Mouse (Mus musculus): ENCODE measurements around the gene Hoga1. TPM values are rescaled to one million over a fixed set of nuclear protein-coding genes. Genes with fewer than 3 reads are reported as not detected.
A peak's percentile ranks its signal among the peaks of the same experiment; 100 is the strongest.
"Not testable (repeated sequence)": the region's sequence is repeated elsewhere in the genome, so short reads cannot be mapped to it uniquely, and the experiment has no call there.

The Hoga1 gene
- polyA plus RNA-seq, 1 experiment from 2014 or later: 1.6 TPM

DNA sequence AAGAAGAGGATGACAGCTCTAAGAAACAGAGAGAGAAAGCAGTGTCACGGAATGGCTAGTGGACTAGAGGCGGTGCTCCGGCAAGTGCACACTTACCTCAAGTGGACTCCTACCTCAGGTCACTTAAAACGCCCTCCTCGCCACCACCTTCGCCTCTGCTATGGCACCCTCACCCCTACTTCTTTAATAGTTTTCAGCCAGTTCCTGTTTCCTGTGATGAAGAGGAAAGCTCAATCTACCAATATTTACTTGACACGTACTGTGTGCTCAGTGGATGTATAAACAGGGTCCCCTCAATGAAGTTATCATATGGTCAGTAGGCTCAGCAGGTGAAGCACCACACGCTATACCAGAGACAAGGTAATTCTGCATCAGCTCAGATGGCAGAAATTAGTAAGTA lies 33.2 kb downstream of the Hoga1 start:
- WGBS: 90% methylated on average over 8 of the region's 8 CpGs
- Histone ChIP-seq H3K4me3 (replicated peaks) (no peak overlapping the region), H3K9ac (no peak overlapping the region), H3K27ac (no peak overlapping the region), H3K9me3 (no peaks in the 10 kb centered on the region), H3K4me2 (replicated peaks) (no peak overlapping the region), H3K27me3 (replicated peaks) (no peaks in the 10 kb centered on the region), H3K36me3 (no peaks in the 10 kb centered on the region), H3K4me1 (replicated peaks) (no peaks in the 10 kb centered on the region)
- ATAC-seq: no peak

DNA sequence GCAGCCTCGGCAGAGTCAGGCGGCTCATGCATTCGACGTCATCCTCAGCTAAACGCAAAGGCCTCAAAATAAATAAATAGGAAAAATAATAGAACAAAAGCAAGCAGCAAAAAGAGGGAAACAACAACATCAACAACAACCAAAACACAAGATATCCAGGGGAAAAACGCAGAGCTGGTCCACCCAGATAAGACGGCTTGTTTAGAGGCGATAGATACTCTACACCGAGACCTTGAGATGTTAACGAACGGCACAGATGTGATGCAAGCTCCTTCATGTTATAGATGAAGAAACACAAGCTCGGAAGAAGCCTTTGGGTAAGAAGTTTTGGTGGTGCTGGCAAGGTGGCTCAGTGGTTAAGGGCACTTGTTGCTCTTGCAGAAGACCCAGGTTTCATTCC lies 33.6 kb downstream of the Hoga1 start:
- no peak overlapping the region for H3K9ac ChIP-seq
- ATAC-seq: no peak
- no peaks in the 10 kb centered on the region for H3K27me3 ChIP-seq (replicated peaks)
- no peak overlapping the region for H3K4me2 ChIP-seq (replicated peaks)
- H3K9me3 ChIP-seq: no peaks in the 10 kb centered on the region
- H3K36me3 ChIP-seq: no peaks in the 10 kb centered on the region
- WGBS: 94% methylated on average over 12 of the region's 12 CpGs
- no peaks in the 10 kb centered on the region for H3K4me1 ChIP-seq (replicated peaks)
- H3K27ac ChIP-seq: no peak overlapping the region
- no peak overlapping the region for H3K4me3 ChIP-seq (replicated peaks)

DNA sequence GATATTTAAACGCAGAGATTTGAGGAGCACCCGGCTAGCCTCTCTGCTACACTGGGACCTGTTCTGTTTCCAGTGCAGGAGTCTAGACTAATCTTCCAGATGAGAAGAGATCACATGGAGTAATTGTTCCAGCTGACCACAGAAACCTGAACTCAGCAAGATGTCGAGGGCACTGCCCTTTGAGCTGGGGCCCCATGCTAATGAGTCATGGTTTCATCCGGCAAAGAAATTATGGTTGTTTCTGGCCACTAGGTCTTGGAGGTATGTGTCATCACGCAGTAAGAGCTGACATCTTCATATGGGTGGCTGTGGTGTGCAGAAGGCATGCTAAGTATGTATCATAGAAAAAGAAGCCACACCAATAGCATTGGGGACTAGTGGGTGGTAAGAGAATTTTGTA lies 34.5 kb downstream of the Hoga1 start:
- Histone ChIP-seq H3K9ac (no peak overlapping the region), H3K4me1 (replicated peaks) (no peaks in the 10 kb centered on the region), H3K4me2 (replicated peaks) (no peak overlapping the region), H3K4me3 (replicated peaks) (no peak overlapping the region), H3K27ac (no peak overlapping the region), H3K36me3 (no peaks in the 10 kb centered on the region), H3K27me3 (replicated peaks) (no peaks in the 10 kb centered on the region), H3K9me3 (no peaks in the 10 kb centered on the region)
- 75% methylated on average over 5 of the region's 5 CpGs for WGBS
- peak; percentile 75 for ATAC-seq

DNA sequence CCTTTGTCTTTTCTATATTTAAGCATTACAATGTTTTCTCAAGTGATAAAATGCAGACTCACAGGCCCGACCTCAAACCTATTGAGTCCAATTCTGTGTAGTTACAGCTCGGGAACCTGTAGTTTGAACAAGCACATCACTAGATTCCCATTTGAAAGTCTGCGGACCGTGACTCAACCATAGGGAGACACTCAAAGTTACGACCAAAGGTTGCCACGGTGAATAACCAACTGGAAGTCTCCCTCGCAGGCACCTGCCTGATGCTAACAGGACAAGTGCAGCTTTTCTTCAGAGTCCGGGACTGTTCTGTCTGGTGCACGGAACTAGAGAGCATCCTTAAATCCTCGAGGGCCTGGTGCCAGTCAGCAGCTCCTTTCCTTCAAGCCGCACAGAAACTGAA lies 35.1 kb downstream of the Hoga1 start:
- Histone ChIP-seq H3K36me3 (no peaks in the 10 kb centered on the region), H3K4me2 (replicated peaks) (no peak overlapping the region), H3K4me3 (replicated peaks) (no peak overlapping the region), H3K27ac (no peak overlapping the region), H3K9ac (no peak overlapping the region), H3K4me1 (replicated peaks) (no peaks in the 10 kb centered on the region; the same call in 1 of the 2 replicates), H3K9me3 (no peaks in the 10 kb centered on the region), H3K27me3 (replicated peaks) (no peaks in the 10 kb centered on the region)
- ATAC-seq: no peak
- WGBS: 87% methylated on average over 11 of the region's 11 CpGs

DNA sequence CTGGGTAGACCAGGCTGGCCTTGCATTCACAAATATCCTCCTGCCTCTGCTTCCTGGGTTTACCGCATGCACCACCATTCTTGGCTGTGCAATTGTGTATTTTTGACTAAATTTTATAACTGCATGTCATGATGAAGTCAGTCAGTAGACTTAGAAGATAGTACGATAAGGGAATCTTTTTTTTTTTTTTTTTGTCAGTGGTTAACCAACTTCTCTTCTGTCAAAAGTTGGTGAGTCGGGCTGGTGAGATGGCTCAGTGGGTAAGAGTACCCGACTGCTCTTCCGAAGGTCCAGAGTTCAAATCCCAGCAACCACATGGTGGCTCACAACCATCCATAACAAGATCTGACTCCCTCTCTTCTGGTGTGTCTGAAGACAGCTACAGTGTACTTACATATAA lies 36.2 kb downstream of the Hoga1 start:
- ATAC-seq; H3K9ac ChIP-seq; H3K4me3 ChIP-seq (replicated peaks); H3K4me2 ChIP-seq (replicated peaks); H3K27ac ChIP-seq; H3K36me3 ChIP-seq; H3K9me3 ChIP-seq; H3K27me3 ChIP-seq (replicated peaks); H3K4me1 ChIP-seq (replicated peaks): not testable (repeated sequence)
- WGBS: 89% methylated on average over 5 of the region's 5 CpGs

DNA sequence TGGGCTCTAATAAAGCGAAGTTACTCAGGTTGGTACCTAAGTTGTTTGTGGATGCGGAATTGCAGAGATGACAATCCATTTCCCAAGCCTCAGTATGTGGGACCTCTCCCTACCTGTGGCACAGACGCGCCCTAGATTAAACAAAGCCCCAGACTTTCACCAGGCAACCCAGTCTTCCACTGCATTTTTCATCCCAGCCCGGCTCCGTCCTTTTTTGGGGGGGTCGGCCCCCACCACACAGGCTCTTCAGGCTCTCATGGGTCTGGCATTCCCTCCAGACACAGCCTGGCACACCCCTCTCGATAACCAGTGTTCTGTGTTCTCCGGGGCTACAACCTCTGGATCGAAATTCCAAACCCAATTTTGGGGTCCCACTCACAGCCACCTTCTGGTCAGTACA lies 40.3 kb downstream of the Hoga1 start:
- Histone ChIP-seq H3K36me3 (no peaks in the 10 kb centered on the region), H3K4me3 (replicated peaks) (peak overlapping the region; percentile 63), H3K4me1 (replicated peaks) (peaks cover 10% of the 10 kb centered on the region), H3K27ac (no peak overlapping the region), H3K9me3 (no peaks in the 10 kb centered on the region), H3K4me2 (replicated peaks) (peak overlapping the region; percentile 88), H3K9ac (peak overlapping the region; percentile 51), H3K27me3 (replicated peaks) (no peaks in the 10 kb centered on the region)
- no peak for ATAC-seq
- WGBS: 4% methylated on average over 10 of the region's 10 CpGs

DNA sequence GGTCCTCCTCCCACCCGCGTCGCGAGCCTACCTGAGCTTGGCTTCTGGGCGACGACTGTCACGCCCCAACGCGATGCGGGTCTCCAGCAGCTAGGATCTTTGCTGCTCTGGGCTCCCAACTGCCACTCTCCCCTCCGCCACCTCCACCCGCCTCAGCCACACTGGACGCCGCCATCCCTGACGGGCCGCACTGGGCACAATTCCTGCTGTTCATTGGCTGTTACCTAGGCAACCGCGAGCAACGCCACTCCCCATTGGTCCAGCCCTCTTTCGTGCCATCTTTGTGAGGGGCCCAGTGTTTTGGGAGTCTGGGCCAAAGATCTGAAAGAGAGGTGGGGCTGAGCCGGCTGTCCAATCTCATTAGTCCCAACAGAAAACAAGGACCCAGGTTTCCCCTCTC lies 40.8 kb downstream of the Hoga1 start, which contains the start of gene Morn4:
Morn4 (minus strand) TSS at position 192 of the 400 bp plus-strand sequence.
- Histone ChIP-seq H3K9ac (peak within 1 kb of the TSS; percentile 51), H3K4me3 (replicated peaks) (peak within 1 kb of the TSS; percentile 63), H3K4me2 (replicated peaks) (peak within 1 kb of the TSS; percentile 88), H3K9me3 (no peaks in the 10 kb centered on the region), H3K4me1 (replicated peaks) (peaks cover 11% of the 10 kb centered on the region), H3K36me3 (no peaks in the 10 kb centered on the region), H3K27me3 (replicated peaks) (no peaks in the 10 kb centered on the region), H3K27ac (no peak within 1 kb of the TSS)
- WGBS: under 1% methylated on average over 21 of the region's 21 CpGs
- ATAC-seq: peak; percentile 42

DNA sequence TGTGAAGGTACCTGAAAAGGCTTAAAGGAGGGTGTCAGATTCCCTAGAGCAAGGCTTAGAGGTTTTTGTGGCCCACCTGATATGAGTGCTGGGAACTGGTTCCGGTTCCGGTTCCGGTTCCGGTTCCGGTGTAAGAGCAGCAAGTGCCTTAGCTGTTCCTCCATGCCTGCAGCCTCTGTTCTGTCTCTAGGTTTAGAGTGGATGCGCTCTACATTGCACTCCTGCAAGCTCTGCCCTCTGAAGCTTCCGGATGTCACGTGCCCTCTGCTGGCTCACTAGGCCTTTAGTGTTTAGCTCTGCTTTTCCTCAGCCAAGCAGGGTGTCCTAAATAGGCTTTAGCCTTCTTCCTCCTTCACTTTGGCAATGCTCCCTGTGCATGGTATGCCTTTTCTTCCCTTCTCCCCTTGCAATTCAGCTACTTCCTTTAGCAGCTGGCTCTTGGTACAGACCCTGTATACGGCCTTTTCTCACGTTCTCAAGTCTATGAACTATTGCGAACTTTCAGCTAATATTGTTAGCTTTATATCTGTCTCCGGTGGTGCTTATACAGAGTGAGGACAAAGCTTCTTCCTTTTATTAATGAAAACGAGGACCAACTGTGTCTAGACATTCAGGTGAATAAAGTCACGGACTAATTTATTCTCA lies 43.8 kb downstream of the Hoga1 start:
- Histone ChIP-seq H3K27me3 (replicated peaks) (no peaks in the 10 kb centered on the region), H3K9me3 (no peaks in the 10 kb centered on the region), H3K27ac (peak overlapping the region; percentile 90), H3K36me3 (0 out of 2 replicates have a peak, but pooled peaks cover 4% of the 10 kb centered on the region), H3K4me1 (replicated peaks) (peaks cover 20% of the 10 kb centered on the region), H3K4me3 (replicated peaks) (0 out of 2 replicates have a peak overlapping the region, but pooled peaks have one; percentile 3), H3K9ac (no peak overlapping the region), H3K4me2 (replicated peaks) (peak overlapping the region; percentile 64)
- WGBS: 15% methylated on average over 14 of the region's 14 CpGs
- ATAC-seq: no peak

DNA sequence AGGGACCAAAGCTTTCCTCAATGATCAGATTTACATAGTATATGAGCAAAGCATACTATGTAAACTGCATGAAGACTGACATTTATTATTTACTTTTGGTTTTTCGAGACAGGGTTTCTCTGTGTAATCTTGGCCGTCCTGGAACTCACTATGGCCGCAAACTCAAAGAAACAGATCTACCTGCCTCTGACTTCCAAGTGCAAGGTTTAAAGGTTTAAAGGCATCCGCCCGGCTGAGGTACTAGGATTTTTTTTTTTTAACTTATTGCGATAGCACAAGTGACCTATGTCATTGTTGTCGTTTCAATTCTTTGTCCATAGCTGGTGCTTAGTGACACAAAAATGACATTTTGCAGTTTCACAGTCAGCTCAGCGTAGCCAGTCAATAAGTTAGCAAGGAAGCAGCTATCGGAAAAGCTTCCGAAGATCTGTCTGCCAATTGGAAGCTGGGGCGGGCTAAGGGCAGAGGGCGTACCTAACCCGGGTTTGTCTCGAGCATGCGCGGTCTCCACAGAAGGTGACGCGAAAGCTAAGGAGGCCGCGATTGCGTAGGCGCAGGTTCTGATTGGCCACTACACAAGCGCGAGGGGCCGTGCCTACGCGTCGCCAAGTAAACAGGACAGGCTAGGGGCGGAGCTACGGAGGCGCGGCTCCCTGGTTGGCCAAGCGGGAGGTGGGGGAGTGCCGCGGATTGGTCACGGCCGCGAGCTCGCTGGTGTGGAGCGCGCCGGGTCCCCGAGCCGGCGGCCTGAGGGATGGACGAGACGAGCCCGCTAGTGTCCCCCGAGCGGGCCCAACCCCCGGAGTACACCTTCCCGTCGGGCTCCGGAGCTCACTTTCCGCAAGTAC lies 44.6 kb downstream of the Hoga1 start, which contains the start of gene Pi4k2a:
Pi4k2a (plus strand) TSS at position 723 of the 848 bp plus-strand sequence.
- peak within 1 kb of the TSS; percentile 74 for H3K4me2 ChIP-seq (replicated peaks)
- 0 out of 2 replicates have a peak, but pooled peaks cover 4% of the 10 kb centered on the region for H3K36me3 ChIP-seq
- peak within 1 kb of the TSS; percentile 83 for H3K9ac ChIP-seq
- H3K27me3 ChIP-seq (replicated peaks): no peaks in the 10 kb centered on the region
- H3K4me1 ChIP-seq (replicated peaks): peaks cover 20% of the 10 kb centered on the region
- ATAC-seq: peak; percentile 98
- H3K4me3 ChIP-seq (replicated peaks): peak within 1 kb of the TSS; percentile 98
- WGBS: under 1% methylated on average over 50 of the region's 55 CpGs
- no peaks in the 10 kb centered on the region for H3K9me3 ChIP-seq
- H3K27ac ChIP-seq: peak within 1 kb of the TSS; percentile 91

DNA sequence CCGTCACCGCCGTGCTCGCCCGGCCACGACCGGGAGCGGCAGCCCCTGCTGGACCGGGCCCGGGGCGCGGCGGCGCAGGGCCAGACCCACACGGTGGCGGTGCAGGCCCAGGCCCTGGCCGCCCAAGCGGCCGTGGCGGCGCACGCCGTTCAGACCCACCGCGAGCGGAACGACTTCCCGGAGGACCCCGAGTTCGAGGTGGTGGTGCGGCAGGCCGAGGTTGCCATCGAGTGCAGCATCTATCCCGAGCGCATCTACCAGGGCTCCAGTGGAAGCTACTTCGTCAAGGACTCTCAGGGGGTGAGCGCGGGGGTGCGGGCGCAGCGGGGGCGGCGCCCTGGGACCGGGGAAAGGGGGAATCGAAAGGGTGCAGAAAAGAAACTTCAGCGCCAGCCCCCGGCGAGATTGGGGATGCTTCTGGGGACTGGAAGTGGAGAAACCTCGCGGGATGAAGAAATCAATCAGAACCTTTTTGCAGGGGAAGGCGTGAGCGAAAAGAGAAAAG lies 45.3 kb downstream of the Hoga1 start:
- Histone ChIP-seq H3K4me3 (replicated peaks) (peak overlapping the region; percentile 98), H3K4me2 (replicated peaks) (peak overlapping the region; percentile 74), H3K9ac (peak overlapping the region; percentile 83), H3K36me3 (0 out of 2 replicates have a peak, but pooled peaks cover 4% of the 10 kb centered on the region), H3K4me1 (replicated peaks) (peaks cover 20% of the 10 kb centered on the region), H3K9me3 (no peaks in the 10 kb centered on the region), H3K27ac (peak overlapping the region; percentile 91), H3K27me3 (replicated peaks) (no peaks in the 10 kb centered on the region)
- under 1% methylated on average over 46 of the region's 52 CpGs for WGBS
- peak; percentile 76 for ATAC-seq

DNA sequence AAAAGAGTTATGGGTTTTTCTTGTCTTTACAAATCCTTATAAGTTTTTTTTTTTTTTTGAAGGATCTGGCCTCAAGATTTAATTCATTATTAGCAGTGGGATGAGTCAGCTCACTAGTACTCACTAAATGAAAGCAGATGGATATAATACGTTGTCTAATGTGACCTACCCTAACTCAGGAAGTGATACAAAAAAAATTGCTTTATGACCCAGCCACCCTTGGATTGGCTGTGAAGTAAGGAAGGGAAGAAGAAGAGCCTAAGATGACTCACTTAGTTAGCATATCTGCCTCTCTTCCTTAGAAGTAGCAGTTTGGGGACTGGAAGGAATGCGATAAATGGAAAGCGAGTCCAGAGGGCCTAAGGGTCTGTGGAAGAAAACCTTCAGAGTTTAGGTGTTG lies 54.0 kb downstream of the Hoga1 start:
- Histone ChIP-seq H3K27me3 (replicated peaks) (no peaks in the 10 kb centered on the region), H3K4me1 (replicated peaks) (no peaks in the 10 kb centered on the region), H3K9ac (no peak overlapping the region), H3K36me3 (peaks cover 5% of the 10 kb centered on the region; the same call in 1 of the 2 replicates), H3K27ac (no peak overlapping the region), H3K4me2 (replicated peaks) (no peak overlapping the region), H3K4me3 (replicated peaks) (no peak overlapping the region), H3K9me3 (no peaks in the 10 kb centered on the region)
- WGBS: 68% methylated on average over 3 of the region's 3 CpGs
- no peak for ATAC-seq

DNA sequence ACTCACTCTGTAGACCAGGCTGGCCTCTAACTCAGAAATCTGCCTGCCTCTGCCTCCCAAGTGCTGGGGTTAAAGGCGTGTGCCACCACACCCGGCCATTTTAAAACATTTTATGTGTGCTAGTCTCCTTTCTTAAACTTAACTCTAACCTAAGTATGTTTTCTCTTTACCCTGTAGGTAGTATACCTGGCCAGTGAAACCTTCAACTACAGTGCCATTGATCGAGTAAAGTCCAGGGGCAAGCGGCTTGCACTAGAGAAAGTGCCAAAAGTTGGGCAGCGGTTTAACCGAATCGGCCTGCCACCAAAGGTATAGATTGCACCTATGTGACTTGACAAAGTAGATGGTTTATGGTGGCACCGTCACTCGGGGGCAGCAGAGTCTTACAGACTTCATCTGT lies 59.3 kb downstream of the Hoga1 start:
- Histone ChIP-seq H3K4me2 (replicated peaks) (no peak overlapping the region), H3K4me1 (replicated peaks) (no peaks in the 10 kb centered on the region), H3K27me3 (replicated peaks) (no peaks in the 10 kb centered on the region), H3K36me3 (peaks cover 14% of the 10 kb centered on the region; the same call in 1 of the 2 replicates), H3K9ac (no peak overlapping the region), H3K27ac (no peak overlapping the region), H3K4me3 (replicated peaks) (no peak overlapping the region), H3K9me3 (no peaks in the 10 kb centered on the region)
- ATAC-seq: no peak
- WGBS: 97% methylated on average over 9 of the region's 9 CpGs

All from intestine, embryonic 15.5 days (tissue).